Mouse (Mus musculus) thymus, postnatal 14 days (tissue): ENCODE data around the gene Exoc2.

Experiments
- DNase-seq: peaks from one replicate; pipeline ENCODE4 v3.0.0; 2021

The Exoc2 gene

DNA sequence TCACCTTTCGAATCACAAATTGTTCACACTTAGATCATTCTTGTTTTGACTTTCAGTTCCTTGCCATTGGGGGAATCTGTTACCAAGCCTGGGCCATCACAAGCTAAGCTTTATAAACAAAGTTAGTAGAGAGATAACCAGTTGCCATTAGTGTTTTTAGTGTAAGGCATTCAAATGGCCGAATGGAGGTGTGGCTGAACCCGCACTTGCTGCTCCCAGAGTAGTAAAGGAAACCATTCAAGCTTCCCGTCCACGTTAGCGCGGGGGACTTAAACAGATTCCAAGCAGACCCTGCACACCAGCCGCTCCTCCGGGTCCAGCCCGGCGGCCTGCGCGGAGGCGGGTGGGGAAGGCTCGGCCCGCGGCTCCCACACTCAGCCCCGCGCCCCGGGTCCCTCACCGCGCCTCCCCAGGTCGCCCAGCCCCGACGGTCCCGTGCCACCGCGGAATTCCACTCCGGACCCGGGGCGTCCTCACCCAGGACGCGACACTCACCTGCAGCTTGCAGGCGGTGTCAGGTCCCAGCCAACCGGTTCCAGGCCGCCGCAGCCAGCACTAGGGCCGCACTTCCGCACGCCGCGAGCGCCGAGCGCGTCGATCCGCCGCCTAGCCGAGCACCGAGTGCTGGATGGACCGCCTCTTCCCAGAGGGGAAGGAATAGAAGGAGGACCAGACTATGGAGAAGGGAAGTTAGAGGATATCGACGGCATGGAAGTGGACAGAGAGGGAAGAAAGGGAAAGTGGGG is at the start of gene Exoc2, which contains the start of gene Gm5447:
Gene Exoc2 (minus strand): TSS at position 593 of the 746 bp plus-strand sequence.
Gene Gm5447 (plus strand): TSS at position 704 of the 746 bp plus-strand sequence.
- DNase-seq = peak; percentile 88

DNA sequence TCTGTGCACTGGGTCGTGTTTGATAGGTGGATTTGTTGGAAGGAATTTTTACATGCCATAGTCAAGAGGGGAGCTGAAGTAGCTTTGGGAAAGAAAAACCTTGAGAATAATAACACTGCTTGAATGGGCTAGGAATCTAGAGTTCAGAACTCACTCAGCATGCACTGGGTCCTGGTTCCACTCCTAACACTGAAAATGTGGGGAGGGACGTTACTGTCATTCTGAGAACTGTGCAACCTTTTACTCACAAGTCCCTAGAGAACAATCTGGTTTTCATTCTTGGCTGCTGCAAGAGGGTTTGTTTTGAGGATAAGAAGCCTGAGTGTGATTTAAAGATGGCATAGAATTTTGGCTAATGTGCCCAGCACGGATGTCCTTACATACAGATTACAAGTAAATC is 49.8 kb upstream of the Exoc2 start:
- no peak for DNase-seq

DNA sequence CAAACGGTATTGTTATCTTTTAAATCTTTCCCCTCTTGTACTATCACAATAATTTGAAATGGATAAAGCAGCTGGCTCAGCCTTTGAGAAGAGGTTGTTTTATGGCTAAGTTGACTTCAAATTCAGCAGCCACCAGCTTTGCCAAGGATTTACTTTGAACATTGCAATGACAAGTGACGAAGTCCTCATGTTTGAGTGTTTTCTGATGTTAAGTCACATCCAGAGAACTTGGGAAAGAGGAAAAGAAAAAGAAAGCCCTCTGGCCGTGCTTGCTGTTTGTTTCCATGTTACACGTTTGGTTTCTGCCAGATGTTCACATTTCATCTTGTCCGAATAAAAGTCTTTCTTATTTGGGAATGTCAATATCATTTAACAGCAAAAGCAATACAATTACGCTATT is 48.0 kb upstream of the Exoc2 start:
- DNase-seq = no peak

DNA sequence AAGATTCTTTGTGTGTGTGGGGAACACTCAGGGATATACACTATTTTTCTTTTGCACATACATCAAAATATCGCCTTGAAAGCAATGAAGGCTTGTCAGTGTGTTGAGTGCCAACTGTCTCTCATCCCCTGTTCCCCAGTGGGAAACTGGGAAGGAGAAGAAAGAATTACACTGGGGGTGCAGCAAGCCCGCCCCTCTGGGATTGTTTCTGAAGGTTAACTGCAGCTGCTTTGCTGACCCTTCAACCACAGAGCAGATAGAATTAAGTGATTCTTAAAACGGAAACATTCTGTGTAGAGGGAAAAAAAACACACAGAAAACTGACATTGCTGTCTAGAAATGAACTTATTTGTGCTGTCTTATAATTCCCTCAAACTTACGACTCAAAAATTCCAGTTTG is 47.6 kb upstream of the Exoc2 start:
- DNase-seq = no peak

DNA sequence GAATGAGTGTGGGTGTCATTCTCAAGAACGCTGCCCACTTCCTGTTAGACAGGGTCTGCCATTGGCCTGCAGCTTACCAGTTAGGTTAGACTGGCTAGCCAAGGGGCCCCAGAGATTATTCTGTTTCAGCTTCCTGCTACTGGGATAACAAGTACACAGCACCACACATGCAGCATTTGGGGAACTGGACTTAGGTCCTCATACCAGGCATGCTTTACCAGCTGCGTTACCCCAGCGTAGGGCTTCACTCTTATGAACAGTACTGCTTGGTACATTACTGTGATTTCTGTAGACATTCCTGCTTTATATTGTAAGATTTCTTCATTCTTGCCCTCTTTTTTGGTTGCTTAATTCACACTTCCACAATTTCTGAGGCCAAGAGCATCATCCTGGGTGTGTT is 43.7 kb upstream of the Exoc2 start:
- no peak for DNase-seq

DNA sequence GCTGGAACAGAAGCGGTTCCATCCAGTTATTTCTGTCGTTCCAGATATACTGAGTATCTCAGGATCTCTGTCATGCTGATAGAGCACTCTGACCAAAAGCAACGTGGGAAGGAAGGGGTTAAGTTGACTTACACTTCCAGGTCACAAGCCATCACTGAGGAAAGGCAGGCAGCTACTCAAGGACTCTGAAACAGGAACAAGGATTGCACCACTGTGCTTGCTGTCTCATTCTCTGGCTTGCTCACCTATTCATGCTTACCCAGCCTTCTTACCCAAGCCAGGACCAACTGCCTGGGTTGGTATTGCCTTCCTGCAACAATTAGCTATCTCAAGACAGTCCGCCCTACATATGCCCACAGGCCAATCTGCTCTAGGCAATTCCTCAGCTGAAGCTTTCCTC is 31.1 kb upstream of the Exoc2 start:
- no peak for DNase-seq

DNA sequence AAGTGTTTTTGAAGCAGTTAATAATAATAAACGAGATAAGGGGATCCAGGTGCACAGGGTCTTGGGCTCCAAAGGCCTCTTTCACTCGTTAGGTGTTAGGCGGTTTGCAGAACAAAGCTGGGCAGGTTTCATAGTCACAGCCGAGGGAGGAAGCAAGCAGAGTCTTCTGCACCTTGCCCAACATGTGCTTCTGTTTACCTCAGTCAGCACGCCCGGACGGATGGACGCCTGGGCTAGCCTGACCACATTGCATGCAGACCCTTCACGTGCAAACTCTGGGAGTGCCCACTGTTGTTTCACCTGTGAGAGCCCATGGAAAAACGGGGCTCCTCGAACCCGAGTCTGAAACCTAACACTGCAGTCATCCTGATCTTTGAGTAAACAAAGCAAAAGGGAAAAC is 30.6 kb upstream of the Exoc2 start:
- DNase-seq = no peak

DNA sequence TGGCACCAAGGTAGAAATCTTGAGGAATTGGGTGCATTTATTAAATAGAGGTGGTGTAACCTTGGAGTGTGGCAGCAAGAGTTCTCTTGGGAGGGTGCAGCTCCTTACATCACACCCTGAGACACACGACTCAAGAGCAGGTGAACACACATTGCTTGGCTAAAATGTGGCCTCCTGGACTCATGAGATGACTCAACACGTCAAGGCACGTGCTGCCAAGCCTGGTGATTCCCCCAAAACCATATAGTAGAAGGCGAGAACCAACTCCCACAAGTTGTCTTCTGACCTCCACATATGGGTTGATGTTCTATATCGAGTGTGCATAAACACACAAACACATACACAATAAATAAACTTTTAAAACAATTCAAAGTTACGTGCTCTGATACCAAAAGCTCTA is 25.9 kb upstream of the Exoc2 start:
- DNase-seq = no peak

DNA sequence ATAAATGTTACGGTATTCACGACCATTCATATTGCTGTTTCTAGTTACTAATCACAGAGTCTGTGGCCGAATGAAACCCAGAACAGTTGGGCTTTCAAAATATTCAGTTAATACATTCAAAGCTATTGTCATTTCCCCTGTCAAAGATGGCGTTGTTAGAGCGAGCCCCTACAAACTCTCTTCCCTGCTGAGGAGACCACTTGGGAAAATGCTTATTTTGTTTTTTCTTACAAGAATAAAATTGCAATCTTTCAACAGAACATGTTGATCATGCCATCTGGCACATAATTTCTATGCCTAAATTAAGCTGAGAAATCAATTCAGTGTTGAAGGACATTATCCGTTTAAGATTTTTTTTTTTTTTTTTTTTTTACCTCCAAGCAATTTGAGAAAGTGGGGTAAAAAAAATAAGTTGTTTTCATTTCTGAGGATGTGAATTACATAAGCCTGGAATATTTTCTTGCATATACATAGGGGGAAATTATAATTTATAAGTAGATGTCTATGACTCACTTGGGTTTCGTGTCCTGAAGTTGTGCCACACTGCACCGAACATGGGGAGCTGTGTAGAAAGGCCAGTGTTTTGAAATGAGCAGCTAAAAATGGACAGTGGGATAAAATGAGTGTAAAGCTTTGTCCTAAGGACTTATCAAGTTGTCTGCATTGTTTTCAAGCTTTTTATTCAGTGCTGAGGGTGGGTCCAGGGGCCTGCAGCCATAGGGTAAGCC is 23.8 kb upstream of the Exoc2 start:
- DNase-seq = no peak

DNA sequence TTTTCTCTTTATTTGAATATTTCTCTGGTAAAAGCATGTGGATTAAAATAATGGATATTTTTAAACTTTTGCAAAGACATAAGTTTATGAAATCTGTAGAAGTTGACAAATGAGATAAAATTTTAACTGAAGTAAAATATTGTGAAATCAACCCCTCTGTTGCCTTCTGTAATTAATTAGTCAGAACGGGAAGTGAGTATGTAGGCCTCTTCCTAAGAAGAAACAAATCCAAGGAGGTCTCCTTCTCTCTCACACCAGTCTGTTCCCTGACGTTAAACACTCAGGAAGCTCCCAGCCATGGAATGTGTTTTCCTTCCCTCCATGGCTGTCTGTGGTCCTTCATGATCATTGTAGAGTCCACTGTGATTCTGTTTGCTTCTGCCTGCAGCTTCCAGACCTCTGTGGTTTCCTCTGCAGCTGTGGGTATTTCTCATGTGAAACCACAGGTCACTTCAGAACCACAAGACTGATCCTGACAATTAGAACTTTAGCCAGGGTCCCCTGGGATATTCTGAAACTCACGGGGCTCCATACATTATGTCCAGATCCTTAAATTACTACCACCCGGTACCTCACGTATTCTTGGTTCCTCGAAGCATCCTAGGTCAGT is 20.5 kb upstream of the Exoc2 start:
- no peak for DNase-seq

DNA sequence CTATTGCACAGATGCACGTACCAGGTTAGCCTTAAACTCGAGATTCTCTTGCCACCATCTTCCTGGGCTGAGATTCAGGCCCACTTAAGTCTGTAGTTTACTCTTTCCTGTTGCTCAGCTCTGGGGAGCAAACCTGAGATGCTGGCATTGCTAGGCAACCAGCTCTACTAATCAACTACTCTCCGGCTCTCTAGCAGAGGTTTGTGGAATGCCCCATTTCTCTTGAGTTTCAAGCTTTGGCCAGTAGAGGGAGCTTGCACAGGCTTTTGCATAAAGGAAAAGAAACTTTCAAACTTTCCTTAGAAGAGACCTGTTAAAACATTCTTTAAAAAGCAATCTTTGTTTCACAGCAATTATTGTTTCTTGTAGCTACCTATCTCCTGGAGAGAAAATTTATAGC is 19.9 kb upstream of the Exoc2 start:
- peak; percentile 58 for DNase-seq

DNA sequence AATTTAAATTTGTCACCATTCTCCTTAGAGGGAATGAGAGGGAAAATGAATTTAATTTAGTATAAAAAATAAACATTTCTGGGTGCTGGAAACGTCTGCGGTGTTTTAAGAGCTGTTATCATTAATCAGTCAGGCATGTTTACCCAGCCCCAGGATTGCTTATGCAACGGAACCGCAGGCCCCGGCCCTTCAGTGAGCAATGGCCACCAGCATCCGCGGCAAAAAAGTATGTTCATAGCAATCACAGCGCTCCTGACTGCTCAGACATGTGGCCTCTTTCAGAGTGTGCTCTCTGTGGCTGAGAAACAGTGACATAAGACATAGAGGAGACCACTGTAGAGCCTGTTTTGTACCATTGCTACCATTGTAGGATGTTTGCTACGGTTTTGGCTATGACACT is 16.3 kb upstream of the Exoc2 start:
- no peak for DNase-seq

DNA sequence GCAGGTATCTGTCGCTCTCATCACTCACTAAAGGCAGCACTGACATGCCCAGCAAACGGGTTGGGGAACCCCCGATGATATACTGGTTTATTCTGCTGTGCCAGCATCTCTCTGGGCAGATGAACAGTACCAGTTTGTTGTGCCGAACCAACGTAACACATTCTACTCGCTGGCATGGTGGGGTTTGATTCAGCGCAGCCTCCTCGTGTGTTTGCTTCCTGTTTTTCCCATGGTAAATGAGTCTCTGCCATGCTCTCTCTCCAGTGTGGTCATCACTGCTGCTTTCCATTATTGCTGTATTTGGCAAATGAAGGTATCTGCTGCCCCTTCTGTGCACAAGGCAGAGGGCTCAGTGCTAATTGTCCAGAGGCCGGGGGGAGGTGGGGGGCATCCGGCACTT is 15.8 kb upstream of the Exoc2 start:
- no peak for DNase-seq

DNA sequence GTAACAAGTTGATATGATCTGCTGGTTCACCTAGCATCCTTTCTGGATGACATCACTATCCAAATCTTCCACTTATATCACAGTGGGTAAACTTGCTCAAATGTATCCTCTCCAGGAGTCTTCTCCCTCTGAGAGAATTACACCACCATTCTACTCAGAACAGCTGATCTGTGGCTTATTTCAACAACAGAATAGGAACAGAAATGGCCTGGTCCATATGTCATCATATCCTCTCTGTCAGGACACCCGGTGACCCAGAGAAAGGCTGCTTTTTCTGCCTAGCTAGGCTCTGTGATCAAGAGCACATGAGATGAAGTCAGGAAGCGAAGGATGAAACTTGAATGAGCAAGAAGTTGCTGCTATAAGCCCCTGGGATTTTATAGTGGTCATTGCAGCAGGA is 13.8 kb upstream of the Exoc2 start:
- no peak for DNase-seq

DNA sequence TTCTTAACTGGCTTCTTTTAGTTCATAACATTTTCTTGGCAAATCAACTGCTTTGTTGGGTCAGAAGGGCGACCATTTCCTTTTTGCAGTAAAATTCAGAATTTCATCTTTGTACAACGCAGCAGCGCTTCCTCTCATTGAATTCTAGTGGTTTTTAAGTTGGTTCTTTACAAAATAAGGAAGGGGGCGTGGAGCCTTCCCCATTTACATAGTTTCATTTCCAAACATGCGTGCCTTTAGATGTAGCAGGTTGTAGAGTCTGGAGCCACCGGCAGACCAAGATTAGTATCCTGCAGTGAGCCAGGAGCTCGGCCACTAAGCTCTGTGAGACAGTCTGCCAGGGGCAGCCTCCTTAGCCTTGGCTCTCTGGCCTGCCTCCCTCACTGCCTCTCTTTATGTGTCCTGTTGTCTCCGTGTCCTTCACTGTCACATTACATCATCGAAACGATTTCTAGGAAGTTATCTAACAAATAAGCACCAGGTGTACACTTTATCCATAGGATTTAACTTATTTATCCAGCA is 13.1 kb upstream of the Exoc2 start:
- no peak for DNase-seq

DNA sequence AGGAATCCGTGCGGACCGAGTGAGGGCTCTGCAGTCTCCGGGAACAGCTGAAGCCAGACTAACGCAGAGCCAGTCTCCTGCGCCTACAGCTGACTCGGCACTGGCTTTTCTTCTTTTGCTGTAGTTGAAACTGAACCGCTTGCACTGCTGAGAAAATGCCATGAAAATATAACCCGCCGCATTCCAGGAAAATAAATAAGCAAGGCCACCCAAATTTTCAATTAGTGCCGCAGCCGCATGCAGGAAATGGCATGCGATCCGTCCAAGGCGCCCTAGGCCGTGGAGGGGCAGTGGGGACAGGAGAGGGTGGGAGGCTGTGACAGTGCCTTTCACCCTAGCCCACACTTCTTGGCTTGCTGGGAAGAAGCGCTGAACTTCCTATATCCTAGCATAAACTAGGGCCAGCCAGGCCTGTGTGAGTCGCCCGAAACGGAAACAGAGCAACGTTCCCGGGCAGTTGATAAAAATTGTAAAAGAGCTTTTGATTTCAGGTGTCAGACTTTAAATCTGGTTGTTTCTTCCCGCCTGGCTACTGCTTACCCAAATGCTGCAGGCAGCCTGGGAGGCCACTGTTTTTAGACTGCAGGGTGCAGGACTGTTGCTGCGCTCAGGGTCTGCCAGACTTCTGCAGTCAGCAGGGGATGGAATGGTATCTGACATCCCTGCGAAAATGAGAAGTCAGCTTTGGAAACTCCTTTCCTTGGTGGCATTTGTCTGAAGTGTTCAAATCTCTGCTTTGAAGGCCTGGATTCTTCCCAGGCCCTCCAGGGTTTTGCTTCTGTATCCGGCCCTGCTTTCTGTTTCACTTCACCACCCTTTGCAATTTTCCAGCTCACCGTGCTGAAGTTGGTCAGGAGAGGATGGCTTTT is 11.9 kb upstream of the Exoc2 start:
- DNase-seq = no peak

DNA sequence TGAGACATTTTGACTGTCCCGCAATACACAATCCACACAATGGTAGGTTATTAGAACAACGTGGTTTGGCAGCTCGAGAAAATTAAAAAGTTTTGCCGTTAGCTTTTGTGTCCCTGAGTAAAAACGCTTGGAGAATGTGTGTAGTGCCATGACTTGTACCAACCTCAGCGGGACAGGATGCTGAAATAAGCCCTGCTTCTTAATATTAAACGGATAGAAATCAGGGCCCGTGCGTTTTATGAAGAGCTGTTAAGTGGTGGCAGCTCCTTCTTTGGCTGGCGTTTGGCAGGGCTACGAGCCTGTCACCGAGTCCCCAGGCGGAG is 11.3 kb upstream of the Exoc2 start:
- no peak for DNase-seq

DNA sequence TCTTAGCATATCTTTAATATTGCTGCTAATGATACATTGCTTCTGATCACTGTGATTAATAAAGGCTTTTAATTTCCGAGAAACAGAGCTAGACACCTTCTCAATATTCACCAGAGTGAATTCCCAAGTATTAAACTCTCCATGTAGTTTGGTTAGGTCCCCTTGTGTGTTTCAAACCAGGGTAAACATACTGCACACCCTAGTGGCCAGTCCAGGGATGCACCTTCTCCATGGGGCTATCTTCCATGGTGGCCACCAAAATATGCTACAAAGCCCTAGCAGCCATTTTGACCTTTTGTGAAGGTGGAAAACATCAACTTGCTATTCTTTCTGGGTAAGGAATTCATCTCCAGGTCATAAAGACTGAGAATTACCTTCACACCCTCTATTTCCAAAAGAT is 7.8 kb upstream of the Exoc2 start:
- DNase-seq = peak; percentile 72

DNA sequence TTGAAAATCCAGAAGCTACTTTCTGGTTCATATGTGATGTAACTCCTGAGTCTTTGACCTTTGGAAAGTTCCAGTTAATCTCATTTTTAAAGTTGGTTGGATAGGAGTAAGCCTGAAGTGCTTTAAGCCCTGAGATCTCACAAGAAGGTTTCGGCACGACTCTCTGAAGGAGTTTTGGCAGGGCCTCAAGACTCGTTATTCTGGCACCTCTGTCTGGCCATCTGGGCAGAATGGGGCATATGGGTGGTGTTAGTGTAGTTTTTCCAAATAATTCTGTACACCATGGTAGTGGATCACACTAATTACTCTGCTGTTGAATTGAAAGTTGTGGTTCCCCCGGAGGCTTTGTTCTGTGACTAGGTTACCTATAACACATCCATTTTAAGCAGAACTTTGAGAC is 4.3 kb upstream of the Exoc2 start:
- no peak for DNase-seq

DNA sequence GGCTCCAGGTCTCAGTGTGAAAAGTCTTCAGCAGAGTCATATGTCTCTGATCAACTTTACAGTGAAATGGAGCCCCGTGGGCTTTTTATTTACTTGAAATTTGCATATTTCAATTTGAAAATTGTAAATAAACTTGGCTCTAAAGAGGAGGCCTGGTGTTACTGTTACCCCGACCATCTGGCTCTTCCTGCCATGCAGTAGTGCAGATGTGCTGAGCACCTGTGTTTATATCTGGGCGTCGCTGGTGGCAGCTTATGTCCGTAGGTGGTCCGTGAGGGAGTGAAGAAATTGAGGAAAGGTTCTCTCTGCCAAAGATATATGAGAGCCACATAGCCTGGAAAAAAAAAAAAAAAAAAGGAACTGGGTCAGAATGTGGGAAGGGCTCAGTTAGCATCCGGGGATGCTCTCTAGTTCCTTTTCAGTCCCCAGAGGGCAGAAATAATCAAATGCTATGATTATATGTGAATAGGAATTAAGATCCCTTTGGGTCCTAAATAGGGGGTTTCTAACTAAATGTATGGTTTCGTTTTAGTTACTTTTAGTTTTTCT is 2.7 kb upstream of the Exoc2 start:
- DNase-seq = peak; percentile 60

DNA sequence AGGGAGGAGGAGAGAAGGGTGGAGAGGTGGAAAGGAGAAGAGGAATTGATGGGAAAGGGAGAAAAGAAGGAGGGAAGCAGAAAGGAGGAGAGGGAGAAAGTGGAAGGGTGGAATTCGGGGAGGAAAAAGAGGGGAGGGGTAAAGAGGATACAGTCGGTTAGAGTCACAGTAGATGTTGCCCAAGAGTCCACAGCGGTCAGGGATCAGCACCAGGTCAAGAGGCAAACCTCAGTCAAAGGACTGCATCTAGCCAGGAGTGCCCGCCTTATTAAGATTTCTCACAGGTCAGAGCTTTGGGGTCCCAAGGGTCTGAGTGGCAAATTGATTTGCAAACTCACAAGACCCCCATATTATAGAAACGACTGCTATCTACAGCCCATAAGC is 346 bp upstream of the Exoc2 start:
- peak; percentile 15 for DNase-seq

DNA sequence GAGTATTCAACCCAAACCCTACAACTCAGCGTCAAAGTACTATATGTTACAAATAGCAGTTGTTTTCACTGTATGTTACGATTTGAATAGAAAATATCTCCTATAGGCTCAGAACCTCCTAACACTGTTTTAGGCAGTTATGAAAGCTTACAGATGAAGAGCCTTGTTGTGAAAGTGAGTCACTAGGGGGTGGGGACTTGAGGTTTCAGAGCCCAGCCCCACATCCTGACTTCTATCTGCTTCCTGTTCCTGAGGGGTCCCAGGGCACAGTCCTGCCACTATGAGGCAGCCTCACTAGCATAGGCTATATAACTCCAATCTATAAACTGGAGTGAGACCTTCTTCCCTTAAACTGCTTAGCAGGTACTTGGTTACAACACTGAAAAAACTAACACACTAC is 1.8 kb downstream of the Exoc2 start:
- DNase-seq = peak; percentile 80

DNA sequence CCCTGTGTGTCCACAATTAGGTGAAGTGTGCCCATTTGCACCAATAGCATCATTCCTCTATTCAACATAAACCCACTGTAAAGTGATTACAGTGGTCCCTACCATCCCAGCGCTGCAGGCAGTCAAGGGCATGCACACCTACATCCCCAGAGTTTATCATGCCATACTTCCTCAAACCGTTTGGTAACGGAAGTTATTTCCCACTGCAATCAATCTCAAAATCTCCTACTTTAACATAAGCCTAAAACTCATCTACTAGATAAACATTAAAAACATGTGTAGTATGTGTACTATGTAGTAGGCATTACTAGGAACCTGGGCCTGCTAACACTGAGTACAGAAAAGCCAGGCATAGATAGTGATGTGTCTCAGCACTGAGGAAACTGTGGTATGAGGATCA is 2.8 kb downstream of the Exoc2 start:
- DNase-seq = no peak
